9 mouse cellular contexts compared by ENCODE assay signal in the genomic region with DNA sequence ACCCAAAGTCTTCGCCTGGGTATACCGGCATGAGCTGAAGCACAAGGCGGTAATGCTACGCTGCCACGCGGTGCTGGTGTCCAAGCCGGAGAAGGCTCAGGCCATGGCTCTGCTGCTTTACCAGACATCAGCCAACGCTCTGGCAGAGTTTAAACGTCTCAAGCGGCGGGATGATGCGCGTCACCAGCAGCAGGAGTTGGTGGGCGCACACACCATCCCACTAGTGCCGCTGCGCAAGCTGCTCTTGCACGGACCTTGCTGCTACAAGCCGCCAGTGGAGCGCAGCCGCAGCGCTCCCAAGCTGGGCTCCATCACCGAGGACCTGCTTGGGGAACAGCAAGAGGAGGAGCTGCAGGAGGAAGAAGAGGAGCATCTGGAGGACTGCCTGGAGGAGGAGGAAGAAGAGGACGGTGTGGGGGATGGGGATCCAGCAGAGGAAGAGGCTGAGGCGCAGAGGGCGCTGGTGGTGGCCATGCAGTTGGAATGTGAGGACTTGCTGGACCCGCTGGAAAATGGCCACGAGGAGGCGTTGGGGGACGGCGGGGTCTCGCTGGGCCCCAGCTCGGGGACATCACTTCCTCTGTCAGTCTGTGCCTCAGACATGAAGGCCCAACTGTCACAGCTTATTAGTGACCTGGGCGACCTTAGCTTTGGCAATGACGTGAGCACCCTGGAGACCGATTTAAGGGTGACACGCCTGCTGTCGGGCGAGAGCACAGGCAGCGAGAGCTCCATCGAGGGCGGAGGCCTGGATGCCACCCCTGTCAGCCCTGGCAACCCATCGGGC. TPM values are rescaled to one million over a fixed set of nuclear protein-coding genes. Genes with fewer than 3 reads are reported as not detected.
DNase-seq lines count a peak whose midpoint lies in the region; ATAC-seq lines count a peak whose summit lies in the region.
"Had no signal": no experiment of that assay in that cellular context is flagged by ENCODE, and none has a peak within 500 bp of the region (broad histone marks: within the 10 kb centered on the region; RNA-seq: fewer than 3 reads in every experiment).

No protein-coding gene starts in this region.

- H3K9me3 ChIP-seq in embryonic facial prominence, embryonic 12.5 days, result no peaks in the 10 kb centered on the region
- no peaks in the 10 kb centered on the region for H3K9me3 ChIP-seq in heart, embryonic 10.5 days
- no peaks in the 10 kb centered on the region for H3K9me3 ChIP-seq in kidney, embryonic 14.5 days (ENCODE audit: control insufficient read depth, low read length)
- no peaks in the 10 kb centered on the region for H3K9me3 ChIP-seq in liver, embryonic 13.5 days (replicated peaks)
- no peaks in the 10 kb centered on the region for H3K9me3 ChIP-seq in neural tube, embryonic 12.5 days

- peak overlapping the region; percentile 59 for H3K4me3 ChIP-seq in embryonic facial prominence, embryonic 12.5 days
- peak overlapping the region; percentile 87 for H3K4me3 ChIP-seq in heart, embryonic 10.5 days
- H3K4me3 ChIP-seq in kidney, embryonic 14.5 days (ENCODE audit: low read length), result peak overlapping the region; percentile 48
- peak overlapping the region; percentile 64 for H3K4me3 ChIP-seq in liver, embryonic 13.5 days (replicated peaks)
- peak overlapping the region; percentile 64 for H3K4me3 ChIP-seq in neural tube, embryonic 12.5 days

- peak overlapping the region; percentile 76 for H3K9ac ChIP-seq in embryonic facial prominence, embryonic 12.5 days
- peak overlapping the region; percentile 64 for H3K9ac ChIP-seq in kidney, embryonic 14.5 days (ENCODE audit: low read depth, low read length)
- peak overlapping the region; percentile 64 for H3K9ac ChIP-seq in liver, embryonic 13.5 days
- H3K9ac ChIP-seq in neural tube, embryonic 12.5 days, result peak overlapping the region; percentile 79; the same call in 1 of the 2 replicates

- H3K36me3 ChIP-seq in embryonic facial prominence, embryonic 12.5 days, result no peaks in the 10 kb centered on the region
- H3K36me3 ChIP-seq in heart, embryonic 10.5 days, result no peaks in the 10 kb centered on the region
- H3K36me3 ChIP-seq in kidney, embryonic 14.5 days (ENCODE audit: control insufficient read depth, insufficient read depth, low read length), result no peaks in the 10 kb centered on the region
- H3K36me3 ChIP-seq in liver, embryonic 13.5 days, result no peaks in the 10 kb centered on the region
- no peaks in the 10 kb centered on the region for H3K36me3 ChIP-seq in neural tube, embryonic 12.5 days

- peak overlapping the region; percentile 63 for H3K27ac ChIP-seq in embryonic facial prominence, embryonic 12.5 days
- peak overlapping the region; percentile 89 for H3K27ac ChIP-seq in heart, embryonic 10.5 days
- H3K27ac ChIP-seq in kidney, embryonic 14.5 days (ENCODE audit: low read depth, low read length), result 0 out of 2 replicates have a peak overlapping the region, but pooled peaks have one; percentile 7
- peak overlapping the region; percentile 34 for H3K27ac ChIP-seq in liver, embryonic 13.5 days
- H3K27ac ChIP-seq in neural tube, embryonic 12.5 days, result no peak overlapping the region

- peak overlapping the region; percentile 95 for H3K4me2 ChIP-seq in embryonic facial prominence, embryonic 12.5 days (replicated peaks)
- peak overlapping the region; percentile 93 for H3K4me2 ChIP-seq in kidney, embryonic 14.5 days (replicated peaks; ENCODE audit: low read depth, low read length)
- H3K4me2 ChIP-seq in liver, embryonic 13.5 days, result peak overlapping the region; percentile 71
- peak overlapping the region; percentile 94 for H3K4me2 ChIP-seq in neural tube, embryonic 12.5 days (replicated peaks)

- WGBS in embryonic facial prominence, embryonic 12.5 days, result 7% methylated on average over 42 of the region's 42 CpGs
- 6% methylated on average over 42 of the region's 42 CpGs for WGBS in heart, embryonic 10.5 days
- WGBS in kidney, embryonic 14.5 days, result 12% methylated on average over 42 of the region's 42 CpGs
- whole genome bisulfite sequencing in liver, embryonic 13.5 days (ENCODE audit: insufficient replicate concordance), result 5% methylated on average over 42 of the region's 42 CpGs
- 9% methylated on average over 42 of the region's 42 CpGs for WGBS in neural tube, embryonic 12.5 days

- DNase-seq in right cerebral cortex, adult 18-20 months, result peak; percentile 71
- no peak for DNase-seq in right cerebral cortex, postnatal 25 days
- peak; percentile 88 for DNase-seq in heart, embryonic 10.5 days (ENCODE audit: low spot score)
- no peak for DNase-seq in liver, embryonic 13.5 days
- DNase-seq in thymus, postnatal 10 days (ENCODE audit: low spot score in 2 of 2), result peak; percentile 38 to 47

- peaks cover 58% of the 10 kb centered on the region for H3K4me1 ChIP-seq in embryonic facial prominence, embryonic 12.5 days
- peaks cover 65% of the 10 kb centered on the region for H3K4me1 ChIP-seq in heart, embryonic 10.5 days
- H3K4me1 ChIP-seq in kidney, embryonic 14.5 days (ENCODE audit: control insufficient read depth, insufficient read depth, low read length), result peaks cover 45% of the 10 kb centered on the region
- peaks cover 46% of the 10 kb centered on the region for H3K4me1 ChIP-seq in liver, embryonic 13.5 days (replicated peaks)
- peaks cover 40% of the 10 kb centered on the region for H3K4me1 ChIP-seq in neural tube, embryonic 12.5 days

- no peak for ATAC-seq in embryonic facial prominence, embryonic 12.5 days (ENCODE audit: insufficient number of reproducible peaks, insufficient read depth, low FRiP score, low TSS enrichment)
- 0 out of 2 replicates have a peak, but pooled peaks have one; percentile 15 for ATAC-seq in kidney, embryonic 14.5 days (ENCODE audit: low FRiP score, low TSS enrichment)
- no peak for ATAC-seq in liver, embryonic 13.5 days (ENCODE audit: low read depth)
- no peak for ATAC-seq in neural tube, embryonic 12.5 days (ENCODE audit: low FRiP score, low read depth)
- ATAC-seq: Patski had no signal

- peaks cover 17% of the 10 kb centered on the region; the same call in 1 of the 2 replicates for H3K27me3 ChIP-seq in embryonic facial prominence, embryonic 12.5 days
- peaks cover 12% of the 10 kb centered on the region for H3K27me3 ChIP-seq in heart, embryonic 10.5 days (ENCODE audit: insufficient read depth, poor library complexity, severe bottlenecking)
- peaks cover 14% of the 10 kb centered on the region; the same call in 1 of the 2 replicates for H3K27me3 ChIP-seq in kidney, embryonic 14.5 days (ENCODE audit: control insufficient read depth, insufficient read depth, low read length)
- peaks cover 57% of the 10 kb centered on the region for H3K27me3 ChIP-seq in liver, embryonic 13.5 days
- H3K27me3 ChIP-seq in neural tube, embryonic 12.5 days (replicated peaks), result peaks cover 18% of the 10 kb centered on the region
- H3K27me3 ChIP-seq: Patski had no signal

RNA-seq across cellular contexts. Expression of a gene that starts 1.7 kb away (rescaled TPM):
- polyA plus RNA-seq in embryonic facial prominence, embryonic 12.5 days (2016; fragmentation: Nextera tagmentation; extraction: Ambion mirVana), result 20.2 and 23.4 TPM in 2 replicates
- 14.3 and 14.4 TPM in 2 replicates for polyA plus RNA-seq in heart, embryonic 10.5 days (2016; fragmentation: Nextera tagmentation; extraction: Ambion mirVana)
- polyA plus RNA-seq in kidney, embryonic 14.5 days (2014; fragmentation: Nextera tagmentation; extraction: Ambion mirVana), result 7.2 and 9.2 TPM in 2 replicates
- polyA plus RNA-seq in liver, embryonic 13.5 days (2015; fragmentation: Nextera tagmentation; extraction: Ambion mirVana), result 5.0 and 5.9 TPM in 2 replicates
- polyA plus RNA-seq in neural tube, embryonic 12.5 days (2016; fragmentation: Nextera tagmentation; extraction: Ambion mirVana), result 20.2 and 23.2 TPM in 2 replicates

RNA-seq across cellular contexts. Expression of a gene that starts 13.8 kb away (rescaled TPM):
- polyA plus RNA-seq in embryonic facial prominence, embryonic 12.5 days (2016; fragmentation: Nextera tagmentation; extraction: Ambion mirVana), result 73.8 and 80.2 TPM in 2 replicates
- 48.6 and 61.8 TPM in 2 replicates for polyA plus RNA-seq in heart, embryonic 10.5 days (2016; fragmentation: Nextera tagmentation; extraction: Ambion mirVana)
- polyA plus RNA-seq in kidney, embryonic 14.5 days (2014; fragmentation: Nextera tagmentation; extraction: Ambion mirVana), result 56.8 and 74.8 TPM in 2 replicates
- 36.9 and 45.8 TPM in 2 replicates for polyA plus RNA-seq in liver, embryonic 13.5 days (2015; fragmentation: Nextera tagmentation; extraction: Ambion mirVana)
- polyA plus RNA-seq in neural tube, embryonic 12.5 days (2016; fragmentation: Nextera tagmentation; extraction: Ambion mirVana), result 72.8 and 73.6 TPM in 2 replicates

RNA-seq across cellular contexts. Expression of a gene that starts 50.6 kb away (rescaled TPM):
- polyA plus RNA-seq in embryonic facial prominence, embryonic 12.5 days (2016; fragmentation: Nextera tagmentation; extraction: Ambion mirVana), result 39.5 and 41.4 TPM in 2 replicates
- polyA plus RNA-seq in heart, embryonic 10.5 days (2016; fragmentation: Nextera tagmentation; extraction: Ambion mirVana), result 16.1 and 23.1 TPM in 2 replicates
- polyA plus RNA-seq in kidney, embryonic 14.5 days (2014; fragmentation: Nextera tagmentation; extraction: Ambion mirVana), result 14.1 and 15.1 TPM in 2 replicates
- 1.0 and 1.2 TPM in 2 replicates for polyA plus RNA-seq in liver, embryonic 13.5 days (2015; fragmentation: Nextera tagmentation; extraction: Ambion mirVana)
- 60.8 and 61.7 TPM in 2 replicates for polyA plus RNA-seq in neural tube, embryonic 12.5 days (2016; fragmentation: Nextera tagmentation; extraction: Ambion mirVana)

Comparison
In these comparisons a context has a peak if more than half of its experiments do, and no peak if none do; other contexts are left out.
1. DNase-seq: peak in right cerebral cortex, adult 18-20 months (single experiment), heart, embryonic 10.5 days (single experiment) and thymus, postnatal 10 days (2 of 2); none in right cerebral cortex, postnatal 25 days (single experiment) and liver, embryonic 13.5 days (single experiment).
2. Peak in every context shown above with its lines, with median percentiles within 50 percentile points of each other: H3K4me2 ChIP-seq, H3K4me3 ChIP-seq and H3K9ac ChIP-seq.